Mouse (Mus musculus) right cerebral cortex, adult 18-20 months (tissue): Measurements from ENCODE around the gene Rnf223.
"Not testable (repeated sequence)": the region's sequence is repeated elsewhere in the genome, so short reads cannot be mapped to it uniquely, and the experiment has no call there.

ENCODE experiments used
- DNase-seq: peaks from one replicate; pipeline ENCODE4 v3.0.0; 2022; ENCODE audit warnings: mixed read lengths

Rnf223 gene

DNA sequence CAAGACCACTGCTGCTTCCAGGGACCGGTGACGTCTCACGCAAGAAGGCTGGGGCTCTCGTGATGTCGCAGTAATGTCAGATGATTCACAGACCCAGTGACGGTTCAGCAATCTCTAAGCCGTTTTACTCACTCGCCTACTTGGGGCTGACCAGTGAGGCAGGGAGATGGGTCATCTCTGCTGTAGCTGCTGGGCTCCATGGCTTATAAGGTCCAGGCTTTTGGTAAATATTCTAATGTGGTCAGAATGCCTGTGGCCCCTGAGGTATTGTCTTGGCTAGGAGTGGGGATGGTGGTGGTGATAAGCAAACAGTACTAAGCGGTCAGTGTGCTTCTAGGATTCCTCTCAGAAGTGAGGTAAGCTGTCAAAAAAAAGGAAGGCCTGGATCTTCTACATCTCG is 627 bp downstream of the Rnf223 start:
- no peak for DNase-seq

DNA sequence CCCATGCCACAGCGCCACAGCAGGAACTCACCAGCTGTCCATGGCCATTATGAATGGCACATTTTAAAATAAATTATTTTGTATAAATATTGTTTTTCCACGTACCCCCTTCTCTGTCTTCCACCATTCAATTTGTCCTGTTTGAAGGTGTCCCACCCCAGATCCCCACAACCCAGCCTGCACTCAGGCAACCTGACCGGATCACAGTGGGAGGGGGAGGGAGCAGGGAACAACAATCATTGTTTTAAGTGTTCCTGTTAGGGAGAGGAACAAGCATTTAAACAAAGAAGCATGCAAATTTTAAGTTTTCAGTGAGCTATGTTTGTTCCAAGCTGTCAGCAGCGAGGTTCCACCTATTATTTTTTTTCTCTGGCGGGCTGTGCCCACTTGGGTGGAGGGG is 3.0 kb downstream of the Rnf223 start:
- DNase-seq: no peak

DNA sequence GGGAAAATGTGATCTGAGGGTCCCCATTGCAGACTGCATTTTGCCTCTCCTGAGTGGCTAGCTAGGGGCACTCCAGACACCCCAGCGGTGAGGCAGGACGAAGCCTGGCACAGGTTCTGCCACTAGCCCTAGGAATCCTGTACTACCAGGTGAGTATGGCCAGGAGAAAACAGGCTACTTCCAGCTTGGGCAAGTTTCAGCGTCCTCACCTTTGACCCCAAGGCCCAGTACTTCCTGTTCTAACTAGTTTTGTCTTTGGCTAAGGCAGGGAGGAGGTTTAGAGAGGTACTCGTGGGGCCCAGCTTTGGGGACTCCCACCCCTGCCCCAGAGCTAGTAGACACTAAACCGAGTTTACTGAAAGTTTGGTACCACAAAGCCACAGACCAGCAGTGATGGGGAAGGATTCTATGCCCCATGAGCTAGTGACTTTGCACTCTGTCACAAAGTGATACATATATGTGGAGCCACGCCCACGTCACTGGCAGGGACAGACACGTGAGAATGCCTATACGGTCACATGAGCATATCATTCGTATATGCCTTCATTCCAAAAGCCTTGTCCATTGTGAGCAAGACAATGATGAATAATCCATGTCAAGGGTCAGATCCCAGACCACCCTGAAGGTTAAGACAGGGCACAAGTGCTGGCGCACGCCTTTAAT is 3.8 kb downstream of the Rnf223 start:
- no peak for DNase-seq

DNA sequence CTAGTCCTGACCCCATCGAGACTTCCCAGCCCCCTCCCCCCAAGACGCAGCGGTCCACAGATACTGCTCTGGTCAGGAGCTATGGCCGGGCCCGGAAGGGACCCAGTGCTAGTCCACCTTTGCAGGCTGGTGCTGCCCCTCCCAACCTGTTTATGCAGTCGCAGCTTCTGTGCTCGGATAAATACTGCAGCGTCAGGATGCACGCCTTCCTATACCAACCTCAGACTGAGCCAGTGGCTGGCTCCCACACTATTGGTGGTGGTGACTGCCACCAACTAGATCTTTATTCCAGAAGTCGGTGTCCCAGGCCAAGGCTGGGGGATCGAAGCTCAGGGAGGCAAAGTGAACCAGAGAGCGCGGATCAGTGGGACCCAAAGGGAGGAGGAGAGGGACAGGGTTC is 4.8 kb downstream of the Rnf223 start:
- DNase-seq: no peak

DNA sequence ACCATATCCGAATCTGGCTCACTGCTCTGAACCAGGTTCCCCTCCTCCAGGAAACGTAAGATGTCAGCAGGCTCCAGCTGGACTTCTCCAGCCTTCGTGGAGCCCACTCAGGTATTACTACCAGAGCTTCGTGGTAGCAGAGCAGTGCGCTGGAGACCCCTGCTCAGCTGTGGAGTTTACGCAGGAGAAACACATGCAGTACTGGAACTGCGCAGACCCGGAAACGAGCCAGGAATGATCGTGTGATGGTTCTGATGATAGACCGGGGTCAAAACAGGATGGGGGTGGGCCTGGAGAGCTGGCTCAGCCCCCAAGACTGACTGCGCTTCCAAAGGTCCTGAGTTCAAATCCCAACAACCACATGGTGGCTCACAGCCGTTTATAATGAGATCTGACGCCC is 5.5 kb downstream of the Rnf223 start:
- DNase-seq: no peak

DNA sequence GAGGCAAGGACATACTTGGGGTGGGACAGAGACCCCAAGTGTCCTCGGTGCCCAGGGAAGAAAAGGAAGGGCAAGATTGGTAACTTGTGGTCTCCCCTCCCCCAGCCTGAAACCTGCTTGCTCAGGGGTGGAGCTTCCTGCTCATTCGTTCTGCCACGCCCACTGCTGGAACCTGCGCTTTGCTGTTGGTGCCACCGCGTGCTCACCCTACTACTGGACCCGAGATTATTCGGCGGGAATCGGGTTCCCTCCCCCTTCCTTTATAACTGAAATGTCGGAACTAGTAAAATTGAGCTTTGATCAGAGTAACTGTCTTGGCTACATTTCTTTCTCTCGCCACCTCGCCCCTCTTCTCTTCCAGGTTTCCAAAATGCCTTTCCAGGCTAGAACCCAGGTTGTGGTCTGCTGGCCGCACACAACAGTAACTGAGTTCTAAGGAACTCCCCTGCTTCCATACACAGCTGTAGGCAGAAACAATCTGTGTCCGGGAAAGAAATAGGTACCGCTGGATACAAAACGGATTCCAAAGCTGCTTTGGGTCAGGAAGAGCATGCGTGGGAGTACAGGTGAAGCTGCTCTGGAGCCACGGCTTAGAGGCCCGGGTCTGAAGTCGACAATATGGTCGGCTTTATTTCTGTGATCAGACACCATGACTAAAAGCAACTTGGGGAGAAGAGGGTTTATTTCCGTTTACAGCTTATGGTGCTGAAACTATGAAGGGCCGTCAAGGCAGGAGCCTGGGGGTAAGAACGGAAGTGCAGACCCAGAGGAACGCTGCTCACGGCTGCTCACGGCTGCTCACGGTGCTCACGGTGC is 6.2 kb downstream of the Rnf223 start:
- no peak for DNase-seq

DNA sequence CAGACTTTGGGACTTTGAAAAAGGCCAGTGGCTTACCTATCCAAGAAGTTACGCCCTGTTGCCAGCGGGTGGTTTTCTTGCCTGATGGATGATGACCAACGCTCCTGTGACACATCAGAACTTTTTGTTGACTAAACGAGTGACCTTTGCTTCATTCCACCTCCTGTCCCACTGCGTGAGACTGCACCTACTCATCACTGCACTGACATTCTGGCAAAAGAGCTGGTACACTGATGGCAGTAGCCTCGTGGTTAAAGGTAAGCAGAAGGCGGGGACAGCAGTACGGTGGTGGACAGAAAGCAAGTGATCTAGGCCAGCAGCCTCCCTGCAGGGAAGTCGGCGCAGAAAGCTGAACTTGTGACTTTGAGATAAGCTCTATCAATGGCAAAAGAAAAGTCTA is 20.6 kb downstream of the Rnf223 start:
- not testable (repeated sequence) for DNase-seq

DNA sequence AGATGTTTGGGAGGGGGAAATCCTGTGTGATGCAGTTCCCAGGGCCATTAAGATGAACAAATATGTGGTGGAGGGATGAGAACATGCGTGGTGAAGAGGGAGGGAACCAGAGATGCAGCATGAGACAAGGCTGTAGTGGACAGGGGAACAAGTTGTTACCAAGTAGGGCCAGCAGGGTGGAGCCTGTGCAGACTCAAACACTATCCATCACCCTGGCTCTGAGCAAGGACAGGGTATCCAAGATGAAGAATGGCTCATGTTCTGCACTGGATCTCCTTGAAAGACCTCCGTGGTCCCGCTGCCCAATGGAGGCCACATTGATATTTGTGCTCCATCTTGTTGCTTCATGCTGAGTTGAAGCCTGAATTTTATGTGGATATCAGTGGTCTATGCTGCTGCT is 24.5 kb downstream of the Rnf223 start:
- no peak for DNase-seq

DNA sequence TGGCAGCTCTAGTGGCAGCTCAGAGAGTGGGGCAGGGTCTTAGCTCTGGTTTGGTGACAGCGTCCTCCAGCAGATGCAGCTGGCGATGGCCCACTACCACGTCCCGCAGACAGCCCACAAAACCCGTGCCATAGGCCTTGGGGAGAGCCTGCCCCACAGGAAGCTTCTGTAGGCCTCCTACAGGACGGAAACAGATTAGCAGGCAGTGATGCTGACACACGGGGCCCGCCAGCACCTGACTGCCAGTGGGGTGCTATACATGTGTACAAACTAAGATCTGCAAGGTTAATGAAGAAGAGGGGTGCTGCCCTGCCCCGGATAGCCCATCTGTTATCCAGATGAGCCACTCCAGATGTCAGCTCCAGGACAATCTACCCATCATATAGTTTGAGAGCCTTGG is 36.2 kb downstream of the Rnf223 start:
- no peak for DNase-seq

DNA sequence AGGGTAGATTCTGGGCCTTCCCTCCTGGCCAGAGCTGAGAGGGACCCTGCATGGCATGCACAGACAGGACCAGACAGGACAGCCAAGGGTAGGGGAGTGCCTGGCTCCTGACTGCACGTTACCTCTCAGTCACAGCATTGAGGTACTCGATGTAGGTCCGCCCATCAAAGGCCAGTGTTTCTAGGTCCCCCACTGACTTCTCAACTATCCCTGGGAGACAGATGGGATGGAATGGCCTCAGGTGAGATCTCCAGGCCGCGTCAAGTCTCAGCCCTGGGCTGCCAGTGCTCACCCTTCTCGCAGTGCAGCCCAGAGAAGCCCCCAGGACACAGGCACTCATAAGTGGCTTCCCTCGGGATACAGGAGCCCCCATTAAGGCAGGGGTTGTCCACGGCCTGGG is 38.3 kb downstream of the Rnf223 start:
- no peak for DNase-seq

DNA sequence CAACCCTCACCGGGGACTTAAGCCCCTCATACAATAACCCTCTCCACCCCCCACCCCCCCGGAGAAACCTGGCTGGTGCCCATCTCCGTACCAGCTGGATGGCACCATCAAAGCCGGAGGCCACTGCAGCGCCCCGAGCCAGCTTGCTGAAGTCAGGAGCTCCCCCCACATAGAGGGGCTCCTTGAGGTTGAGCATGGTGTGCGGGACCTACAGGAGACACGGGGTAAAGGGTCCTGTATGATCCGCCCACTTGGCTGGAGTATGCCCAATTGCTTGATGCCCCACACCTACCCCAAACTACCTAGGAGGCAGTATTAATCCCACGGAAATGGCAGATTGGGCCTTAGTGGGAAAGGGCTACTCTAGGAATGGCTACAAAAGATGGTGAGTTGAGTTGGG is 38.8 kb downstream of the Rnf223 start:
- DNase-seq: no peak

DNA sequence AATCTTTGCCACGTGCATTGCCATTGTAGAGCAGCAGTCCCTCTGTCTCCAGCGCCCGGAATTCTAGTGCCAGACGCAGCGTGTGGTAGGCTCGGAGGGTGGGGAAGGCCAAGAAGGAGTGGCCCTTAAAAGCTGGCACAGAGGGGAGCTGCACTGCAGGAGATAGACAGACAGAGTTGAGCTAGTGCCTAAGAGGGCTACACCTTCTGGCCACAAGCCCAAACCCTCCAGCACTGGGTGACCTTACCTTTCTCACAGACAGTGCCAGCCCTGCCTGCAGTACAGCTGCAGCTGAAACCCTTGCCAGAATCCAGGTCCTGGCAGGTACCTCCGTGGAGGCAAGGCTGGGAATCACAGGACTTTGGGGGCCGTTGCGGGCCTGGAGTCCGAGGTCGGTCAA is 41.5 kb downstream of the Rnf223 start:
- no peak for DNase-seq

DNA sequence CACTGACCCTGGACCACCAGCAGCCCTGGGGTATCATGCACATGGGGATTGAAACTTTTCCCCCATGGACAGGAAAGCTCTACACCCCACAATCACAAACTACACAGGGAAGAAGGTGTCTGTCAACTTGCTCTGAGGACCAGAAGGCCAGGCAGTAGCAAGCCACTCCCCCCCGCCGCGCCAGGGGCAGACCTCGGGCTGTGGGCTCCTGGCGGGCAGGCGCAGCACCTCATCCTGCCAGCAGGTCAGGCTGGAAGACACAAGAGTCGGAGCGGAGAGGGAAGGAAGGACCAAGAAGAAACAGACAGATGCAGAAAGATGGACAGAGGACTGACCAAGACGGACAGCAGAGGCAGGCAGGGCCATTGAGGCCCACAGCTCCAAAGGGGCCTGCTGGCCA is 47.3 kb downstream of the Rnf223 start:
- no peak for DNase-seq
